Mouse (Mus musculus): ENCODE data around the gene Abat. TPM values are rescaled to one million over a fixed set of nuclear protein-coding genes. Genes with fewer than 3 reads are reported as not detected.

The Abat gene
- polyA plus RNA-seq, 1 experiment from 2014 or later = 18.5 TPM

DNA sequence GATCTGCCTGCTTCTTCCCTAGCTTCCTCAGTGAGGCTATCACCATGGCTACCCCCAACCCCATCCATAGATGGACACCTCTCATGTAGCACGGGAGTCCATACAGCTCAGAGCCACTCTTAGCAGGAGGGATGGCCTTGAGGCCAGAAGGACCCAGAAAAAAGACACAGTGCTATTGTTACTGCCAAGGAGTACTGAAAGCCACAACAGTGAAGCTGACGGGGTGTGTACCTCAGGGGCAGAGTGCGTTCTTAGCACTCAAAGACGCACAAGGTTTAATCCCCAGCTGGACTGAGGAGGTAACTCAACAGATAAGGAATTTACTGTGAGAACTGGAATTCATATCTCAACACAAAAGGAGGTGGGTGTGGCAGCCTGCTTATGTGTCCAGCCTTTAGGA is 59.8 kb downstream of the Abat start:
- H3K9me3 ChIP-seq (ENCODE audit: control insufficient read depth, low read length) = no peaks in the 10 kb centered on the region
- DNase-seq (ENCODE audit: low spot score) (no peak), ATAC-seq (ENCODE audit: insufficient number of reproducible peaks, low FRiP score, low TSS enrichment, low read depth) (no peak)
- H3K4me2 ChIP-seq (ENCODE audit: low read depth, severe bottlenecking) = no peak overlapping the region
- no peak overlapping the region for H3K27ac ChIP-seq (replicated peaks; ENCODE audit: low read depth, low read length)
- no peak overlapping the region for H3K4me3 ChIP-seq (ENCODE audit: low read depth, low read length)
- no peaks in the 10 kb centered on the region for H3K36me3 ChIP-seq (ENCODE audit: control insufficient read depth, insufficient read depth, low read length)
- H3K4me1 ChIP-seq (ENCODE audit: control insufficient read depth, insufficient read depth, low read length) = peaks cover 7% of the 10 kb centered on the region; the same call in 1 of the 2 replicates
- WGBS = 91% methylated on average over 4 of the region's 4 CpGs
- no peak overlapping the region for H3K9ac ChIP-seq (ENCODE audit: low read length)
- H3K27me3 ChIP-seq (ENCODE audit: control insufficient read depth, insufficient read depth, low read length) = no peaks in the 10 kb centered on the region

DNA sequence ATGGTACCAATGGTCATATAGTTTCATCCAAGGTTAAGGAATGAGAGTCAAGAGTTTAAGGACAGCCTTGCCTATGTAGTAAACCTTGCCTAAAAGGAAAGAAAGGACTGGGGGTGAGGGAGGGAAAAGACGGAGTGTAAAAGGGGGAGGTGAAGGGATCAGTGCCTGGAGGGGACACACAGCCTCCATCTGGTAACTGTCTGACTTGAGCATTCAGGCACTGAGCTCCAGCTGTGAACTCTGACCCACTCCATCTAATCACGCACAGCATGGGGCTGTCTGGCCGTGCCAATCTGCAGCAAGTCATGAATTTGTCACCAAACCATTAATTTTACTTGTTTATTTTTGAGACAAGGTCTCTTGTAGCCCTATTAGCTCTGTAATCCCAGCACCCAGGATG is 60.5 kb downstream of the Abat start:
- no peaks in the 10 kb centered on the region for H3K27me3 ChIP-seq (ENCODE audit: control insufficient read depth, insufficient read depth, low read length)
- ATAC-seq (ENCODE audit: insufficient number of reproducible peaks, low FRiP score, low TSS enrichment, low read depth) (no peak), DNase-seq (ENCODE audit: low spot score) (peak; percentile 52)
- H3K27ac ChIP-seq (replicated peaks; ENCODE audit: low read depth, low read length) = no peak overlapping the region
- H3K4me3 ChIP-seq (ENCODE audit: low read depth, low read length) = no peak overlapping the region
- WGBS = 10% methylated on average over 3 of the region's 3 CpGs
- no peak overlapping the region for H3K9ac ChIP-seq (ENCODE audit: low read length)
- no peak overlapping the region for H3K4me2 ChIP-seq (ENCODE audit: low read depth, severe bottlenecking)
- H3K9me3 ChIP-seq (ENCODE audit: control insufficient read depth, low read length) = no peaks in the 10 kb centered on the region
- no peaks in the 10 kb centered on the region for H3K36me3 ChIP-seq (ENCODE audit: control insufficient read depth, insufficient read depth, low read length)
- H3K4me1 ChIP-seq (ENCODE audit: control insufficient read depth, insufficient read depth, low read length) = peaks cover 7% of the 10 kb centered on the region; the same call in 1 of the 2 replicates

DNA sequence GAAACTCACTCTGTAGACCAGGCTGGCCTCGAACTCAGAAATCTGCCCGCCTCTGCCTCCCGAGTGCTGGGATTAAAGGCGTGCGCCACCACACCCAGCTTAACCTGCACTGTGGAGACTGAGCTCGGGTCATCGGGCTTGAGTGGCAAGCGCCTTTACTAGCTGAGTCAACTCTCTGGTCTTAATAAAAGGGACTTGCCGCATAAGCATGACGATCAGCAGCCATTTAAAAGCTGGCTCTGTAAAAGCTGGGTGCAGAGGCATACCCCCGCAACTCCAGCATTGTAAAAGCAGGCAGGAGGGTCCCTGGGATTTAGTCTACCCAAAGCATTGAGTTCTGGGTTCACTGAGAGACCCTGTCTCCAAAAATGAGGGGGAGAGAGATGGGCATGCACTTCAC is 61.1 kb downstream of the Abat start:
- Histone ChIP-seq H3K4me3 (ENCODE audit: low read depth, low read length) (no peak overlapping the region), H3K9ac (ENCODE audit: low read length) (no peak overlapping the region), H3K36me3 (ENCODE audit: control insufficient read depth, insufficient read depth, low read length) (no peaks in the 10 kb centered on the region), H3K27me3 (ENCODE audit: control insufficient read depth, insufficient read depth, low read length) (no peaks in the 10 kb centered on the region), H3K9me3 (ENCODE audit: control insufficient read depth, low read length) (no peaks in the 10 kb centered on the region), H3K4me2 (ENCODE audit: low read depth, severe bottlenecking) (no peak overlapping the region), H3K27ac (replicated peaks; ENCODE audit: low read depth, low read length) (no peak overlapping the region), H3K4me1 (ENCODE audit: control insufficient read depth, insufficient read depth, low read length) (peaks cover 7% of the 10 kb centered on the region; the same call in 1 of the 2 replicates)
- ATAC-seq (ENCODE audit: insufficient number of reproducible peaks, low FRiP score, low TSS enrichment, low read depth) = no peak
- 84% methylated on average over 11 of the region's 11 CpGs for WGBS
- no peak for DNase-seq (ENCODE audit: low spot score)

DNA sequence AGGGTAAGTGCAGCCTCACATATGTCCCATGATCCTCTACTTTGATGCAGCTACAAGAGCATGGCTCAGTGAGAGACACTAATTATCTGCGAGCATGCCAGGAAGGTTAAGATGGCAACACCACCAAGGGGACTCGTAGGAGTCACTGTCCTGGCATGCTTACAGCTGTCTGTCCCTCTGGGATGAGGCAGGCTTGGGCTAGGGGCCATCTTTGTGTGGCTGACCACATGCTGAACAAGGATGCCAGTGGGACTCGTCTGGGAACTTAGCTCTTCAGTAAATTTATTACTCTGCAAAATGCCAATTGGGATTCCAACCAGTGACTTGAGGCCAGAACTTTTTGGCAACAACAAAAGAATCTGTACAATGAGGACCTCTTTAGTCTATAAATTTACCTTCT is 62.9 kb downstream of the Abat start:
- H3K36me3 ChIP-seq (ENCODE audit: control insufficient read depth, insufficient read depth, low read length) = no peaks in the 10 kb centered on the region
- no peak for DNase-seq (ENCODE audit: low spot score)
- no peak overlapping the region for H3K4me2 ChIP-seq (ENCODE audit: low read depth, severe bottlenecking)
- H3K4me3 ChIP-seq (ENCODE audit: low read depth, low read length) = no peak overlapping the region
- no peak overlapping the region for H3K27ac ChIP-seq (replicated peaks; ENCODE audit: low read depth, low read length)
- H3K27me3 ChIP-seq (ENCODE audit: control insufficient read depth, insufficient read depth, low read length) = no peaks in the 10 kb centered on the region
- 0 out of 2 replicates have a peak, but pooled peaks cover 2% of the 10 kb centered on the region for H3K4me1 ChIP-seq (ENCODE audit: control insufficient read depth, insufficient read depth, low read length)
- no peak overlapping the region for H3K9ac ChIP-seq (ENCODE audit: low read length)
- no peaks in the 10 kb centered on the region for H3K9me3 ChIP-seq (ENCODE audit: control insufficient read depth, low read length)
- ATAC-seq (ENCODE audit: insufficient number of reproducible peaks, low FRiP score, low TSS enrichment, low read depth) = no peak
- 74% methylated on average over 3 of the region's 3 CpGs for WGBS

DNA sequence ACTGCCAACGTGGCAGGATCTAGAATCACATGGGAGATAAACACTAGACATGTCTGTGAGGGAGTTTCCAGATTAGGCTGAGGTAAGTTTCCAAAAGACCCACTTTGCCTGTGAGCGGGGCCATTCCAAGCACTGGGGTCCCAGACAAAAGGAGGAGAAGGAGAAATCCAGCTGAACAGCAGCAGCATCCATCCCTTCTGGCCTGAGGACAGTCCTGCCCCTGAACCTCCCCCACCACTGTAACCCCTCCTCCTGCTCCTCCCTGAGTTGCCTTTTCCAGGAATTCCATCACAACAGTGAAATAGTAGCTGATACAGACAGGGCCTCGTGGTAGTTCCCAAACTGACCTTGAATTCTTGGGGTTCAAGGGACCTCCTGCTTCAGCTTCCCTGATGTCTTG is 63.7 kb downstream of the Abat start:
- no peak overlapping the region for H3K9ac ChIP-seq (ENCODE audit: low read length)
- H3K4me2 ChIP-seq (ENCODE audit: low read depth, severe bottlenecking) = no peak overlapping the region
- H3K4me1 ChIP-seq (ENCODE audit: control insufficient read depth, insufficient read depth, low read length) = 0 out of 2 replicates have a peak, but pooled peaks cover 2% of the 10 kb centered on the region
- ATAC-seq (ENCODE audit: insufficient number of reproducible peaks, low FRiP score, low TSS enrichment, low read depth) (no peak), DNase-seq (ENCODE audit: low spot score) (no peak)
- no peaks in the 10 kb centered on the region for H3K36me3 ChIP-seq (ENCODE audit: control insufficient read depth, insufficient read depth, low read length)
- 73% methylated on average over 3 of the region's 3 CpGs for WGBS
- H3K9me3 ChIP-seq (ENCODE audit: control insufficient read depth, low read length) = no peaks in the 10 kb centered on the region
- no peak overlapping the region for H3K27ac ChIP-seq (replicated peaks; ENCODE audit: low read depth, low read length)
- H3K4me3 ChIP-seq (ENCODE audit: low read depth, low read length) = no peak overlapping the region
- H3K27me3 ChIP-seq (ENCODE audit: control insufficient read depth, insufficient read depth, low read length) = no peaks in the 10 kb centered on the region

DNA sequence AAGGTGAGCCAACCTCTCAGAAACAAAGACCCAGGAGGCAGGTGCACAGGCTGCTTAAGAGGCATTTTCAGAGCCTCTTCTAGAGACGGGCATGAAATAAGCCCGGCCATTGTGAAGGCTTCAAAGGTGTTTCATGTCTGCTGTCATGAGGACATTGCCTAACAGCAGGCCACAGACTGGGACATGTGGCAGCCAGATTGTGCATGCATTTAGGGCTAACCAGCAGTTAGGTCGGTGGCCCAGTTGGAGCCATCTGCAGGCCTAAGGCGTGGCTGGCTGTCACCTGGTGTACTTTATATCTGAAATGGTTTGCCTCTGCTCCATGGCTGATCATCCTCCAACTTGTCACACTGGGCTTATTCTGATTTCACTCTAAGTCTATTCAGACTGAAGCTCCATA is 65.1 kb downstream of the Abat start:
- DNase-seq (ENCODE audit: low spot score) = peak; percentile 50
- 35% methylated on average over 4 of the region's 4 CpGs for whole genome bisulfite sequencing
- 0 out of 2 replicates have a peak, but pooled peaks cover 6% of the 10 kb centered on the region for H3K36me3 ChIP-seq (ENCODE audit: control insufficient read depth, insufficient read depth, low read length)

DNA sequence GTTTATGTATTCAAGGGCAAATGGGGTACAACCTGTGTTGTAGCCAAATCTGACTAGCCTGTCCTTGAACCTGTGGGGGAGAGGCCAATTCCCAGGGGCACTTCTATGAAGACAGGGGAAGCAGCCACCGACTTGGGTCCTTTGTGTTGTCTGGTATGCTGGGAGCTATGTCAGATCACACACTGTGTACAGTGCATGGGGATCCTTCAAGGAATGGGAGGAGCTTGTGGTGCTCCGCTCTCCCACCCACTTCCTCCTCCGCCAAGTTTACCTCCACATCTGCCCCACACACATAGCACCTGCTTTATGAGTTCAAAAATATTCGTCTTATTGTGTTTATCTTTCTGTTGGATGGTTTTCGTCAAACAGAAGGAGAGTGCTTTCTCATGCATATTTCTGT is 66.3 kb downstream of the Abat start:
- Histone ChIP-seq H3K27ac (replicated peaks; ENCODE audit: low read depth, low read length) (no peak overlapping the region), H3K4me2 (ENCODE audit: low read depth, severe bottlenecking) (no peak overlapping the region), H3K9me3 (ENCODE audit: control insufficient read depth, low read length) (no peaks in the 10 kb centered on the region), H3K27me3 (ENCODE audit: control insufficient read depth, insufficient read depth, low read length) (no peaks in the 10 kb centered on the region), H3K9ac (ENCODE audit: low read length) (no peak overlapping the region), H3K4me3 (ENCODE audit: low read depth, low read length) (no peak overlapping the region), H3K4me1 (ENCODE audit: control insufficient read depth, insufficient read depth, low read length) (no peaks in the 10 kb centered on the region), H3K36me3 (ENCODE audit: control insufficient read depth, insufficient read depth, low read length) (0 out of 2 replicates have a peak, but pooled peaks cover 6% of the 10 kb centered on the region)
- no peak for DNase-seq (ENCODE audit: low spot score)
- 74% methylated on average over 5 of the region's 5 CpGs for WGBS
- no peak for ATAC-seq (ENCODE audit: insufficient number of reproducible peaks, low FRiP score, low TSS enrichment, low read depth)

More for the DNA sequence above, 65.1 kb downstream of the Abat start:
- no peaks in the 10 kb centered on the region for H3K9me3 ChIP-seq (ENCODE audit: control insufficient read depth, low read length)
- no peak overlapping the region for H3K4me2 ChIP-seq (ENCODE audit: low read depth, severe bottlenecking)
- H3K27me3 ChIP-seq (ENCODE audit: control insufficient read depth, insufficient read depth, low read length) = no peaks in the 10 kb centered on the region
- no peak overlapping the region for H3K9ac ChIP-seq (ENCODE audit: low read length)
- H3K4me1 ChIP-seq (ENCODE audit: control insufficient read depth, insufficient read depth, low read length) = 0 out of 2 replicates have a peak, but pooled peaks cover 2% of the 10 kb centered on the region
- H3K27ac ChIP-seq (replicated peaks; ENCODE audit: low read depth, low read length) = no peak overlapping the region
- no peak overlapping the region for H3K4me3 ChIP-seq (ENCODE audit: low read depth, low read length)
- ATAC-seq (ENCODE audit: insufficient number of reproducible peaks, low FRiP score, low TSS enrichment, low read depth) = no peak

DNA sequence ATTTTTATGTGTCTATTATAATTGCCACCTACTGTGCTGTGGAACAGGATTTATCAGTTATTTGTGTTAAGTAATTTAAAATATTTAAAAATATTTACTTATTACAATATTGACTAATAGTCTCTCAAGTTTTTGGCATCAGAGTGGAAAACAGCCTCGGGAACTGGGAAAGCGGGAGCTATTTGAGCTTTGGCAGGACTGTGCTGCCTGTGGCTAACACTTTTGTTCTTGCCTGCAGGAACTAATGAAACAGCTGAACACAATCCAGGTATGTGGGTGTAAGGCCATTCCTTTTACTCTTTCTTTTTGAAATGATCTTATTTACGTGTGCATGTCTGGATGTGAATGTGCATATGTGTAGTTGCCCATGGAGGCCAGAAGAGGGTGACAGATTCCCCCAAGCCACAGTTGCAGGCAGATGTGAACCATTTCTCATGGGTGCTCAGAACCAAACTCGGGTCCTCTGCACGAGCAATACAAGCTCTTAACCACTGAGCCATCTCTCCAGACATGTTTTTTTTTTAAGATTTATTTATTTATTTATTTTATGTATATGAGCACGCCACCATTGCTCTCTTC is 68.5 kb downstream of the Abat start:
- ATAC-seq (ENCODE audit: insufficient number of reproducible peaks, low FRiP score, low TSS enrichment, low read depth) = no peak
- no peaks in the 10 kb centered on the region for H3K9me3 ChIP-seq (ENCODE audit: control insufficient read depth, low read length)
- no peak overlapping the region for H3K27ac ChIP-seq (replicated peaks; ENCODE audit: low read depth, low read length)

More for the DNA sequence above, 68.5 kb downstream of the Abat start:
- H3K27me3 ChIP-seq (ENCODE audit: control insufficient read depth, insufficient read depth, low read length) = no peaks in the 10 kb centered on the region
- no peak overlapping the region for H3K4me2 ChIP-seq (ENCODE audit: low read depth, severe bottlenecking)
- H3K36me3 ChIP-seq (ENCODE audit: control insufficient read depth, insufficient read depth, low read length) = peaks cover 8% of the 10 kb centered on the region; the same call in 1 of the 2 replicates
- H3K4me3 ChIP-seq (ENCODE audit: low read depth, low read length) = no peak overlapping the region
- H3K4me1 ChIP-seq (ENCODE audit: control insufficient read depth, insufficient read depth, low read length) = no peaks in the 10 kb centered on the region
- no peak for DNase-seq (ENCODE audit: low spot score)
- 95% methylated on average over 6 of the region's 6 CpGs for WGBS
- H3K9ac ChIP-seq (ENCODE audit: low read length) = no peak overlapping the region
